Mouse (Mus musculus) liver, embryonic 12.5 days (tissue): ENCODE measurements at regions not wholly inside any gene's neighbourhood (a gene's known extent, or its start where the extent isn't known, plus 50 kb on each side); places are given as distances from the start of the nearest gene placed in this dataset.

Source experiments
- ATAC-seq: fragments of 200-750 bp; cut with Nextera tagmentation; 2 replicates; pipeline ENCODE4 v1.8.0; 2017; ENCODE audit warnings: moderate number of reproducible peaks, mild to moderate bottlenecking, moderate library complexity
- H3K27ac ChIP-seq: fragments of 300-500 bp; sonication (generic); 2 replicates; pipeline ENCODE4 v1.5.1; 2016; ENCODE audit warnings: mild to moderate bottlenecking
- H3K27me3 ChIP-seq: fragments of 300-500 bp; sonication (generic); replicated peaks from 2 replicates; pipeline ENCODE4 v1.6.1; 2016; ENCODE audit warnings: mild to moderate bottlenecking, moderate library complexity
- H3K36me3 ChIP-seq: fragments of 300-500 bp; sonication (generic); 2 replicates; pipeline ENCODE4 v1.6.1; 2016; ENCODE audit warnings: mild to moderate bottlenecking, moderate library complexity
- H3K4me1 ChIP-seq: fragments of 300-500 bp; sonication (generic); 2 replicates; pipeline ENCODE4 v1.6.1; 2016
- H3K4me2 ChIP-seq: fragments of 300-500 bp; sonication (generic); 2 replicates; pipeline ENCODE4 v1.6.1; 2016; ENCODE audit warnings: mild to moderate bottlenecking, moderate library complexity
- H3K4me3 ChIP-seq: fragments of 300-500 bp; sonication (generic); 2 replicates; pipeline ENCODE4 v1.5.1; 2016; ENCODE audit warnings: mild to moderate bottlenecking, moderate library complexity
- H3K9ac ChIP-seq: fragments of 300-500 bp; sonication (generic); 2 replicates; pipeline ENCODE4 v1.6.1; 2016; ENCODE audit warnings: mild to moderate bottlenecking, moderate library complexity
- H3K9me3 ChIP-seq: fragments of 300-500 bp; sonication (generic); replicated peaks from 2 replicates; pipeline ENCODE4 v1.6.1; 2016; ENCODE audit warnings: mild to moderate bottlenecking, moderate library complexity
- WGBS: fragments of 180-500 bp; shearing (Covaris S2); methylation state at CpG from one replicate; pipeline ENCODE4 v1.1.7; 2016; ENCODE audit not compliant: insufficient replicate concordance; 5-methylcytosine and 5-hydroxymethylcytosine counted together

GRCm38 (mm10) chr11:19392190-19392589, 373.4 kb upstream of the Meis1 start:
- Histone ChIP-seq H3K9ac (no peak overlapping the region), H3K27ac (no peak overlapping the region), H3K9me3 (no peaks in the 10 kb centered on the region), H3K36me3 (no peaks in the 10 kb centered on the region), H3K4me2 (no peak overlapping the region), H3K4me1 (no peaks in the 10 kb centered on the region), H3K27me3 (no peaks in the 10 kb centered on the region), H3K4me3 (no peak overlapping the region)
- 44% methylated on average over 1 of the region's 1 CpGs for WGBS
- no peak for ATAC-seq

GRCm38 (mm10) chr11:19394372-19394771, 375.6 kb upstream of the Meis1 start:
- Histone ChIP-seq H3K27ac (no peak overlapping the region), H3K4me1 (no peaks in the 10 kb centered on the region), H3K9me3 (no peaks in the 10 kb centered on the region), H3K4me3 (no peak overlapping the region), H3K27me3 (no peaks in the 10 kb centered on the region), H3K4me2 (no peak overlapping the region), H3K36me3 (no peaks in the 10 kb centered on the region), H3K9ac (no peak overlapping the region)
- no peak for ATAC-seq

- H3K9ac ChIP-seq, result no peak overlapping the region
- no peak overlapping the region for H3K4me2 ChIP-seq
- H3K36me3 ChIP-seq, result no peaks in the 10 kb centered on the region
- H3K9me3 ChIP-seq, result no peaks in the 10 kb centered on the region
- H3K27me3 ChIP-seq, result no peaks in the 10 kb centered on the region
- no peak overlapping the region for H3K4me3 ChIP-seq
- ATAC-seq, result no peak
- no peaks in the 10 kb centered on the region for H3K4me1 ChIP-seq
- H3K27ac ChIP-seq, result no peak overlapping the region
- 64% methylated on average over 7 of the region's 7 CpGs for WGBS
Measured at GRCm38 (mm10) chr11:19400396-19400795, 381.6 kb upstream of the Meis1 start.

- no peak for ATAC-seq
- Histone ChIP-seq H3K36me3 (no peaks in the 10 kb centered on the region), H3K4me2 (no peak overlapping the region), H3K27ac (no peak overlapping the region), H3K9me3 (no peaks in the 10 kb centered on the region), H3K27me3 (no peaks in the 10 kb centered on the region), H3K4me1 (no peaks in the 10 kb centered on the region), H3K9ac (no peak overlapping the region), H3K4me3 (no peak overlapping the region)
- WGBS, result 65% methylated on average over 2 of the region's 2 CpGs
Measured at GRCm38 (mm10) chr11:19420143-19420542, 401.4 kb upstream of the Meis1 start.

DNA sequence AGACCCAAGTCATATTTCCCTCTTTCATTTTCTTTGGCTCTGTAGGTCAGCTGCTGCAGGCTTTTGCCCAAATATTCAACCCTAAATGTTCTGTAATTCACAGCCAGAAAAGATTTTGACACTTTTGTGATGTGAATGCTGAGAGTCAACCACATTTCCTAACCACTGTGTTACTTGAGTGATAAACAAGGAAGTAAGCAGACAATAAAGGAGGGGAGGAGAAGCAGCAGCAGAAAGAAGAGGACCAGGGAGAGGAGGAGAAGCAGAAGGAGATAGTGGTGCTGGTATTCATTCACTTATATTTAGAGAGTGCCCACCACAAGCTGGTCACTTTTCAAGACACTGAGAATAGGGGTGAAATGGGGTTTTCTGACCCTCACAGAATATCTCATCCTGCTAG, 404.5 kb upstream of the Meis1 start:
- Histone ChIP-seq H3K9me3 (no peaks in the 10 kb centered on the region), H3K9ac (no peak overlapping the region), H3K27me3 (no peaks in the 10 kb centered on the region), H3K27ac (no peak overlapping the region), H3K36me3 (no peaks in the 10 kb centered on the region), H3K4me3 (no peak overlapping the region), H3K4me1 (no peaks in the 10 kb centered on the region), H3K4me2 (no peak overlapping the region)
- ATAC-seq, result no peak

GRCm38 (mm10) chr11:19423841-19424815, 405.3 kb upstream of the Meis1 start:
- no peak overlapping the region for H3K4me2 ChIP-seq
- no peak overlapping the region for H3K9ac ChIP-seq
- H3K9me3 ChIP-seq, result no peaks in the 10 kb centered on the region
- no peaks in the 10 kb centered on the region for H3K36me3 ChIP-seq
- no peak for ATAC-seq
- no peak overlapping the region for H3K4me3 ChIP-seq
- no peaks in the 10 kb centered on the region for H3K4me1 ChIP-seq
- no peak overlapping the region for H3K27ac ChIP-seq
- WGBS, result 66% methylated on average over 20 of the region's 20 CpGs
- no peaks in the 10 kb centered on the region for H3K27me3 ChIP-seq

DNA sequence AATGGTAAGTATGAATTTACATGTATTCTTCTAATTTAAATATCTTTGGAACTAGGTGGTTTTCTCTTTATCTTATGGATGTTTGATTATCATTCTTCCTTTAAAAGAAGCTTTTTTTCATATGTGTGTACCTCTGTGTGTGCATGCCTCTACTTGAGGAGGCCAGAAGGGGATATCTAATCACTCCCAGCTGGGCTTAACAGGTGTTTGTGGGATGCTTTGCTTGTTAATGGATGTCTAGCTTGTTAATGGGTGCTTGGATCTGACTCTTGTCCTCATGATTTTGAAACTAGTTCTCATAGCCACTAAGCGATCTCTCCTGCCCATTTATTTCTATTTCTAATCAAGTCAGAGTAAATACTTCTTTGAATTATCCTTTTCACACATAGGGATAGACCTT, 408.8 kb upstream of the Meis1 start:
- no peak overlapping the region for H3K9ac ChIP-seq
- no peaks in the 10 kb centered on the region for H3K27me3 ChIP-seq
- H3K4me1 ChIP-seq, result no peaks in the 10 kb centered on the region
- no peaks in the 10 kb centered on the region for H3K9me3 ChIP-seq
- no peak for ATAC-seq
- WGBS, result 77% methylated on average over 1 of the region's 1 CpGs
- no peaks in the 10 kb centered on the region for H3K36me3 ChIP-seq
- H3K27ac ChIP-seq, result no peak overlapping the region
- H3K4me2 ChIP-seq, result no peak overlapping the region
- no peak overlapping the region for H3K4me3 ChIP-seq

DNA sequence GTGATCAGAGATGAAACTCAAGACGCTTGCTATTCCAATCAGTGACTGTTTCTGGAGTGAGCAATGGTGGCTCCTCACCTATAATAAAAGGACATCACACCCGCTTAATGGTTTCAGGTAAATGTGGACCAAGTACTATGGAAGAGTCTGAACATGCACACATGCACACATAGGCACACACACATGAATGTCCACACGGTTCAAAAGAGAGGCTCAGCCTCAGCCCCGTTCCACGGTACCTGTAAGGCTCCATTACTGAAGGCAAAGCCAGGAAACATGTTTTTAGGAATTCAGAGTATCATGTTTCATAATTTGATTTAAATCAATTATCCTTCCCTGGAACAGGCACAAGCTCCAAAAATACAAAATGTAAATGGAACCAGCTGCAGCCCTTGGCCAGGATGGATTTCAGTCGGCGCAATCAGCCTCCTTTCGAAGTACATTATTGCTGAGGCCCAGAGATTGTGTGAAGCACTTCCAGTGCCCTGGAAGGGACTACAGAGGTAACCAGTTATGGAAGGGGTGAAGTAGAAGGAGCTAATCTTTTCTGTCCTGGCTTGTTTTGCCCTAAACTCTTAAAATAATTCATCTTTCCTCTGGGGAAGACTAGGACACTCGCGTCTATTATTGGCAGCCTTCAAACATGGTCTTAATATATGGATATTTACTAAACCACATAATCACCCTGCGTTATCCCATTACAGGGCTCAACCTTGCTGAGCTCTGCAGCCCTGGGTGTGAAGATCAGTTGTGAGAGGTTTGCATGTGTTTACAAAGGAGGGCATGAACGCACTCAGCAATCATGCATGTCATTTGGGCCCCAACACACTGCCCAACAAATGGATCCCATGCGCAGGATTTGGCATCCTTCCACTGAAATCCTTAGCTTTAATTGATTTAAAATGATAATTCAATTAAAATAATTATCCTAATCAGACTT, 415.2 kb upstream of the Meis1 start:
- Histone ChIP-seq H3K4me2 (no peak overlapping the region), H3K36me3 (no peaks in the 10 kb centered on the region), H3K9ac (no peak overlapping the region), H3K27me3 (no peaks in the 10 kb centered on the region), H3K4me3 (no peak overlapping the region), H3K27ac (no peak overlapping the region), H3K9me3 (no peaks in the 10 kb centered on the region), H3K4me1 (no peaks in the 10 kb centered on the region)
- WGBS, result 81% methylated on average over 13 of the region's 13 CpGs
- no peak for ATAC-seq

DNA sequence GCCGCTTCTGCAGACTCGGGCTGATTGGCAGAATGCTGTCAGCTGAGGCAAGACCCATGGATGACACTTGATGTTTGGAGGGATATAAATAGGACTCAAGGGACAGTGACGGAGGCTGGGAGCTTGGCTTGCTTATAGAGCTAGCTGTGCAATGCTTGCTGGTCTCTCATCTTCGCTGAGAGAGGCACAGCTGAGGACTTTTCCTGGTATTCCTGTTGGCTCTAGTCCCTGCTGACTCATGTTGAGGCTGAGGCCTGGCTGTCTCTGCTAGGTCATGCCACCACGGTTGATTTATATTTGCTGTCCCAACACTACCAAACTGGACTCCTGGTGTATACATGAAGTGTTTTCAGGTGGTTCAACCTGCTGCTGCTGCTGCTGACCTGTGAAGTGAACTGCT, 419.6 kb upstream of the Meis1 start:
- no peaks in the 10 kb centered on the region for H3K4me1 ChIP-seq
- 65% methylated on average over 5 of the region's 5 CpGs for WGBS

GRCm38 (mm10) chr11:19441936-19442335, 423.2 kb upstream of the Meis1 start:
- H3K4me3 ChIP-seq, result no peak overlapping the region
- H3K36me3 ChIP-seq, result no peaks in the 10 kb centered on the region
- no peaks in the 10 kb centered on the region for H3K9me3 ChIP-seq
- no peak overlapping the region for H3K27ac ChIP-seq
- no peaks in the 10 kb centered on the region for H3K4me1 ChIP-seq
- WGBS, result 71% methylated on average over 4 of the region's 4 CpGs
- no peak overlapping the region for H3K9ac ChIP-seq
- H3K4me2 ChIP-seq, result no peak overlapping the region
- H3K27me3 ChIP-seq, result no peaks in the 10 kb centered on the region
- no peak for ATAC-seq

More for the DNA sequence above, 419.6 kb upstream of the Meis1 start:
- no peaks in the 10 kb centered on the region for H3K36me3 ChIP-seq
- H3K9ac ChIP-seq, result no peak overlapping the region
- no peak for ATAC-seq
- no peak overlapping the region for H3K4me3 ChIP-seq
- no peak overlapping the region for H3K4me2 ChIP-seq
- no peaks in the 10 kb centered on the region for H3K27me3 ChIP-seq
- no peak overlapping the region for H3K27ac ChIP-seq
- no peaks in the 10 kb centered on the region for H3K9me3 ChIP-seq

- no peak overlapping the region for H3K9ac ChIP-seq
- no peaks in the 10 kb centered on the region for H3K27me3 ChIP-seq
- ATAC-seq, result no peak
- H3K27ac ChIP-seq, result no peak overlapping the region
- no peaks in the 10 kb centered on the region for H3K4me1 ChIP-seq
- 72% methylated on average over 12 of the region's 12 CpGs for WGBS
- H3K9me3 ChIP-seq, result no peaks in the 10 kb centered on the region
- no peak overlapping the region for H3K4me3 ChIP-seq
- H3K36me3 ChIP-seq, result no peaks in the 10 kb centered on the region
- H3K4me2 ChIP-seq, result no peak overlapping the region
Measured at GRCm38 (mm10) chr11:19455391-19456290, 436.9 kb upstream of the Meis1 start.
